Mouse (Mus musculus): ENCODE data around the gene Cyb5r2. TPM values are rescaled to one million over a fixed set of nuclear protein-coding genes. Genes with fewer than 3 reads are reported as not detected.

Gene Cyb5r2
- polyA plus RNA-seq, 1 experiment: not detected

DNA sequence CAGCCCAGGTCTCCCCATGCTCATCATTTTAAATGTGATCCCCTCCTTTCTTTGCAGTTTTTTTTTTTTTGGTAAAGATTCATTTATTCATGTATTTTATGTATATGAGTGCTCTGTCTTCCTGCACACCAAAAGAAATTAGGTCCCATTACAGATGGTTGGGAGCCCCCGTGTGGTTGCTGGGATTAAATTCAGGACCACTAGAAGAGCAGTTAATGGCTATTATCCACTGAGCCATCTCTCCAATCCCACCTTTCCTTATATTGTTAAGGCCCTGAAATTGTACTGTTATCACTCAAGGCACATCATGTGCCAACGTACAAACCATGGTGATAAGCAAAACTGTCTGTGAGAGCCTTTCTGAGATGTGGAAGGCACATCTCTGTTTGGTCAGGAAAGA lies 19.1 kb downstream of the Cyb5r2 start:
- 33% methylated on average over 2 of the region's 2 CpGs for WGBS
- H3K4me1 ChIP-seq (ENCODE audit: control insufficient read depth, insufficient read depth, low read length): no peaks in the 10 kb centered on the region
- TF ChIP-seq POLR2A (IDR thresholded peaks at IDR 0.05; ENCODE audit: insufficient read depth, low read depth, low read length) (no peak), CTCF (IDR thresholded peaks at IDR 0.05; ENCODE audit: insufficient read depth, low read depth, low read length) (no peak)
- no peak overlapping the region for H3K4me3 ChIP-seq (ENCODE audit: insufficient read depth, low read depth, low read length)
- no peak overlapping the region for H3K27ac ChIP-seq (ENCODE audit: insufficient read depth, low read depth, low read length)

DNA sequence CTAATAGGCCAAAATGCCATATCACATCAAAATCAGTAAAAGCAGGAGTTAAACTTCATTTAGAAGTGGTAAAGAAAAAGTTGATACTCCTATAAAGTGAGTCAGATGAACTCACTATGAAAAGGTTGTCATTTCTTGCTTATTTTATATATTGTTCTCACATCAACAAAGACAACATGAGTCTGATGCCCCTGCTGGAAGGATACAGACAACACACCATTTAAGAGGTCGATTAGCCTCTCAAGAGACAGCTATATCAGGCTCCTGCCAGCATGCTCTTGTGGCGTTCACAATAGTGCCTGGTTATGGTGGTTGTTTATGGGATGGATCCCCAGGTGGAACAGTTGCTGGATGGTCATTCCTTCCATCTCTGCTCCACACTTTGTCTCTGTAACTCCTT lies 24.7 kb downstream of the Cyb5r2 start:
- TF ChIP-seq CTCF (IDR thresholded peaks at IDR 0.05; ENCODE audit: insufficient read depth, low read depth, low read length): no peak
- no peak for TF ChIP-seq POLR2A (IDR thresholded peaks at IDR 0.05; ENCODE audit: insufficient read depth, low read depth, low read length)
- WGBS: 74% methylated on average over 2 of the region's 2 CpGs

DNA sequence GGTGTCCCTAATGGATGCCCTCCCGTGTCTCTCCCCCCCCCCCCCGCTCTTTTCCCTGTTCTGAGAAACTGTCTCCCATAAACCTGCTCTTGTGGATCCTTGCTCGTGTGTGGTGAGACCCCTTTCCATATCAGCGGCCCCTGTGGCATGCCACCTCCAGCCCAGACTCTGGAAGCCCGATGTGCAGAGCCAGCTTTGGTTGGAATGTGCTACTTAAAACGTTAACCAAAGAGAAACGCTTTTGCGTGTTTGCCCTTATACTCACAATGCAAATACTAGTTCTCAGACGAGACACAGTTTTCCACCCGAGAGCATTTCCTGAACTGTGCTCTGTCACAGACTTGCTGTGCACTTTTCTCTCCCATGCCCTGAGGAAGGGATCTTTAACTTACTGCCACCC lies 27.2 kb downstream of the Cyb5r2 start:
- 82% methylated on average over 10 of the region's 10 CpGs for WGBS
- H3K27ac ChIP-seq (ENCODE audit: insufficient read depth, low read depth, low read length): no peak overlapping the region
- H3K4me1 ChIP-seq (ENCODE audit: control insufficient read depth, insufficient read depth, low read length): no peaks in the 10 kb centered on the region
- no peak overlapping the region for H3K4me3 ChIP-seq (ENCODE audit: insufficient read depth, low read depth, low read length)
- TF ChIP-seq POLR2A (IDR thresholded peaks at IDR 0.05; ENCODE audit: insufficient read depth, low read depth, low read length) (no peak), CTCF (IDR thresholded peaks at IDR 0.05; ENCODE audit: insufficient read depth, low read depth, low read length) (no peak)

More for the DNA sequence above, 24.7 kb downstream of the Cyb5r2 start:
- no peaks in the 10 kb centered on the region for H3K4me1 ChIP-seq (ENCODE audit: control insufficient read depth, insufficient read depth, low read length)
- no peak overlapping the region for H3K4me3 ChIP-seq (ENCODE audit: insufficient read depth, low read depth, low read length)
- no peak overlapping the region for H3K27ac ChIP-seq (ENCODE audit: insufficient read depth, low read depth, low read length)

DNA sequence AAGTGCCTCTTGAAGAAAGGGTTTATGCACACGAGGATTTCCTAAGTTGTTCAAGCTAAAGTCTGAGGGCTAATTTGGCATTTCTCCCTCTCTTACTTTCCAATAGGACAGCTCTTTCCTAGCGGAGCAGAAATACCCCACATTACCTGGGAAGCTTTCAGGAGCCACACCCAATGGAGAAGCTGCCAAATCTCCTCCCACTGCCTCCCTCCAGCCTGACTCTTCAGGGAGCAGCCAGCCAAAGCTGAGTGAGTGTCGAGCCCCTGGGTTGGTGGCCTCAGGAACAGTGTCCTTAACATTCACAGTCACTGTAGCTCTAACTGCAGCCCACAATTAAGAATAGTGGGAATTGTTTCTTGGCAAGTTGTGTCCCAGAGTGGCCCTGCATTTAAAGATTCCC lies 30.3 kb downstream of the Cyb5r2 start:
- Histone ChIP-seq H3K4me1 (ENCODE audit: control insufficient read depth, insufficient read depth, low read length) (no peaks in the 10 kb centered on the region), H3K4me3 (ENCODE audit: insufficient read depth, low read depth, low read length) (no peak overlapping the region), H3K27ac (ENCODE audit: insufficient read depth, low read depth, low read length) (no peak overlapping the region)
- WGBS: 68% methylated on average over 3 of the region's 3 CpGs
- no peak for TF ChIP-seq POLR2A (IDR thresholded peaks at IDR 0.05; ENCODE audit: insufficient read depth, low read depth, low read length)
- TF ChIP-seq CTCF (IDR thresholded peaks at IDR 0.05; ENCODE audit: insufficient read depth, low read depth, low read length): no peak

DNA sequence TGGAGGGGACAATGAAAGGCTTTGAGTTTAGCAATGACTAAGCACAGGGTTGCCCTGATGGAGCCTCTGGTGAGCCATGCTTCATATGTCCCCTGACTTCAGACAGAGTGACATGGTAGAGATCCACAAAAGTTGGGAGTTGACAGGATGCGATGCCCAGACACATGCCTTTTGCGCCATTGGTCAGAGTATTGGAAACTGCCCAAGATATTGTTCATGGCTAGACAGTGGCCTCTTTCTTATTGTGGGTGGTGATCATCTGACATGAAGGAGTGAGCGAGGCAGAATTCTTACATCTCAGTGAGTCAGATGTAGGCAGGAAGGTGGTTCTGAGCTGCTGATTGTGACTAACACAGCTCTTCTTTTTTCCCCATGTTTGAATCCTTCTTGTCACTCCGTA lies 35.3 kb downstream of the Cyb5r2 start:
- 72% methylated on average over 4 of the region's 4 CpGs for WGBS
- H3K27ac ChIP-seq (ENCODE audit: insufficient read depth, low read depth, low read length): no peak overlapping the region
- TF ChIP-seq CTCF (IDR thresholded peaks at IDR 0.05; ENCODE audit: insufficient read depth, low read depth, low read length): no peak
- H3K4me1 ChIP-seq (ENCODE audit: control insufficient read depth, insufficient read depth, low read length): no peaks in the 10 kb centered on the region
- no peak overlapping the region for H3K4me3 ChIP-seq (ENCODE audit: insufficient read depth, low read depth, low read length)

DNA sequence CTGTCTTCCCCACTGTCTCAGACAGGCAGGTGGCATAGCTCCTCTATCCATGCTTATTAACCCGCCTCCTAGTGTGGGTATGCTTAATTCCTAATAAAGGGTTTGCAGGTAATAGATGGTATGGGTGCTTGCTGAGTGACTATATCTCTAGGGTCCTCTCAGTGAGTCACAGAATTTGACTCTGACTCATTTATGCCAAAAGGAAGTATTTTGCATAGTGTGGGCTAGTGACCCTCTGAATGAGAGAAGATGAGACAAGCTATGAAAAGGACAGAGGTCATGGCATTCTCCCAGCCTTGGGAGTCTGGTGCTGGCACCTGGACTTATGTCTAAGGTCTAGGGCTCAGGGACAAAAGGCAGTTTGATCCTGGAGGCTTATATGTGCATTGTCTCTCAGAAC lies 37.1 kb downstream of the Cyb5r2 start:
- TF ChIP-seq CTCF (IDR thresholded peaks at IDR 0.05; ENCODE audit: insufficient read depth, low read depth, low read length) (no peak), POLR2A (IDR thresholded peaks at IDR 0.05; ENCODE audit: insufficient read depth, low read depth, low read length) (no peak)
- WGBS: 87% methylated on average over 1 of the region's 1 CpGs
- H3K4me3 ChIP-seq (ENCODE audit: insufficient read depth, low read depth, low read length): no peak overlapping the region
- no peaks in the 10 kb centered on the region for H3K4me1 ChIP-seq (ENCODE audit: control insufficient read depth, insufficient read depth, low read length)
- H3K27ac ChIP-seq (ENCODE audit: insufficient read depth, low read depth, low read length): no peak overlapping the region

DNA sequence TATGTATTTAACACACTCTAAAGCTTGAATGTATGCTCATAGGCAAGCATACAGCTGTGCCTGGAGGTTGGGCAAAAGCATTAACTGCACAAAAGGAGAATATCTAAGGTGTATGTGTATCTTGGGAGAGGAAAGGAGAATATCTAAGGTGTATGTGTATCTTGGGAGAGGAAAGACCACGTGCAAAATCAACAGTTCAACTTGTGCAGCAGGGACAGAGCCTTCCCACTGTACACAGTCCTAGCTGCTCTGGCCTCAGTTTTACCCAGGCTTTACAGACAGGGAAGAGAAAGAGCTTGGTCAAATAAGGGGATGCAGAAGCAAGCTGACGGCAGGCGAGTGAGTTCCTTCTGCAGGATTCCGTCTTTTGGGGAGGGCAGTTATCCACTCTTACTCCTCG lies 43.8 kb downstream of the Cyb5r2 start:
- 90% methylated on average over 5 of the region's 5 CpGs for WGBS
- no peak overlapping the region for H3K4me3 ChIP-seq (ENCODE audit: insufficient read depth, low read depth, low read length)
- no peak overlapping the region for H3K27ac ChIP-seq (ENCODE audit: insufficient read depth, low read depth, low read length)
- H3K4me1 ChIP-seq (ENCODE audit: control insufficient read depth, insufficient read depth, low read length): no peaks in the 10 kb centered on the region
- TF ChIP-seq POLR2A (IDR thresholded peaks at IDR 0.05; ENCODE audit: insufficient read depth, low read depth, low read length) (no peak), CTCF (IDR thresholded peaks at IDR 0.05; ENCODE audit: insufficient read depth, low read depth, low read length) (no peak)

DNA sequence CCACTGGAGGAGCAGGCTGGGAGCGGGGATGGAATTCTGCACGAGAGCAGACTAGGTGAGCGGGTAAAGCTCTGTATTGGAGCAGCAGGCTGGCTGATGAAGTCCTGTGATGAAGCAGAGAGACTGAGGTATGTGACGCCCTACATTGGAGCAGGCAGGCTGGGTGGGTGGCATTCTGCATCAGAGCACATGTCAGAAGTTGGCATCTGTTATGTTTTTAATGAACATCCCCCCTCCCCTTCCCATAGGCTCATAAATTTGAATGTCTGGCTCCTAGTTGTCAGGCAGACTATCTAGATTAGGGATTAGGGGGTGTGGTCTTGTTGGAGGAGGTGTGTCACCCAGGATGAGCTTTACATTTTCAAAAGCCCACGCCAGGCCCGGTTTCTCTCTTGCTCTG lies 45.1 kb downstream of the Cyb5r2 start:
- TF ChIP-seq CTCF (IDR thresholded peaks at IDR 0.05; ENCODE audit: insufficient read depth, low read depth, low read length) (no peak), POLR2A (IDR thresholded peaks at IDR 0.05; ENCODE audit: insufficient read depth, low read depth, low read length) (no peak)
- H3K27ac ChIP-seq (ENCODE audit: insufficient read depth, low read depth, low read length): no peak overlapping the region
- 82% methylated on average over 6 of the region's 6 CpGs for WGBS
- peaks cover 4% of the 10 kb centered on the region for H3K4me1 ChIP-seq (ENCODE audit: control insufficient read depth, insufficient read depth, low read length)
- H3K4me3 ChIP-seq (ENCODE audit: insufficient read depth, low read depth, low read length): no peak overlapping the region

DNA sequence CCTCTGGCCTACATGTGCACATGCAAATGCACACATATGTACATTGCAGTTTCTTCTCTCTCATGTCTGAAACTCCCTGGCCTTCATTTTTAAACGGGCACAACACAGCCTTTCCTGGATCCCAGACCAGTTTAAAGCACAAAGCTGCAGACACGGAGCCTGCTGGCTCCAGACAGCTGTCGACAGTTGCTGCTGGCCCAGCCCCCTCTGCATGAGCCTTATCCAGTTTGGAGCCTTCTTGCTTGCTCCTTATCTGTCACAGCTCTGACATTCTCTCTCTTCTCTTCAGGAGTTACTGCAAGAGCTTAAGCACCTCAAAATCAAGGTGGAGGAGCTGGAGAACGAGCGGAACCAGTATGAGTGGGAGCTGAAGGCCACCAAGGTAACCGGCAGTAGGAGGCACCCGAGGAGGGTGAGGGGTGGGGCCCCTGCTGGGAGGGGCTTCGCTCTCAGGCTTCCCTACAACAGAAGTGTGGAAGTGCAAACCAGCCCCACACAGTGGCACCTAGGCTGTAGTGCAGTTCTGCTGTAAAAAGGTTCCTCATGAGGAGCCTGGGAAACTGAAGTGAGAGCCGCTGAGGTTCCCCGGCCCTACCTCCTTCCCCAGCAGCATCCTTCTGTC lies 49.2 kb downstream of the Cyb5r2 start:
- peak overlapping the region; percentile 15; the same call in 1 of the 2 replicates for H3K4me3 ChIP-seq (ENCODE audit: insufficient read depth, low read depth, low read length)
- no peak overlapping the region for H3K27ac ChIP-seq (ENCODE audit: insufficient read depth, low read depth, low read length)
- 13% methylated on average over 10 of the region's 10 CpGs for WGBS
- TF ChIP-seq POLR2A (IDR thresholded peaks at IDR 0.05; ENCODE audit: insufficient read depth, low read depth, low read length) (no peak), CTCF (IDR thresholded peaks at IDR 0.05; ENCODE audit: insufficient read depth, low read depth, low read length) (no peak)
- peaks cover 4% of the 10 kb centered on the region for H3K4me1 ChIP-seq (ENCODE audit: control insufficient read depth, insufficient read depth, low read length)

DNA sequence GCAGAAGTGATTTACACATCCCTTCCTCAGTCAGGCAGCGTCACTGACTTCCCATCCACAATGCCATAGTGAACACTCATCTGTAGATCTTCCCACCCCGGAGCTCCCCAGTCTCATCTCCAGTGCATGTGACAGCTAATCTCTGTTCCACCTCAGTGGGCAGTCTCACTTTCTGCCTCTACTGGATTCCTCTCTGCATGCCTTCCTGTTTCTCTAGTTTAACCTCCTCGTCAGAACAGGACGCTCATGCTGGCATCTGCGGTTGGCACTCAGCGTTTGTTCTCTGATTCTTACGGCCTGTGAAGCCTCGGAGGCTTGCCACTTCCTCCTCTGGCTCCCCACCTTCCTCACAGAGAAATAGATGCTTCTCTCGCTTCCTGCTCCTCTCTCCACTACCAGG lies 50.2 kb downstream of the Cyb5r2 start:
- TF ChIP-seq POLR2A (IDR thresholded peaks at IDR 0.05; ENCODE audit: insufficient read depth, low read depth, low read length): no peak
- TF ChIP-seq CTCF (IDR thresholded peaks at IDR 0.05; ENCODE audit: insufficient read depth, low read depth, low read length): no peak
- Histone ChIP-seq H3K27ac (ENCODE audit: insufficient read depth, low read depth, low read length) (no peak overlapping the region), H3K4me1 (ENCODE audit: control insufficient read depth, insufficient read depth, low read length) (peaks cover 4% of the 10 kb centered on the region), H3K4me3 (ENCODE audit: insufficient read depth, low read depth, low read length) (no peak overlapping the region)
- WGBS: 80% methylated on average over 9 of the region's 9 CpGs

Measured in olfactory bulb, adult 2 months (tissue).